Mouse (Mus musculus) kidney, embryonic 14.5 days (tissue): ENCODE results near the gene Ralgds. TPM values are rescaled to one million over a fixed set of nuclear protein-coding genes. Genes with fewer than 3 reads are reported as not detected.

Experiments
- ATAC-seq: fragments of 200-750 bp; cut with Nextera tagmentation; 2 replicates; pipeline ENCODE4 v1.8.0; 2017; ENCODE audit warnings: moderate number of reproducible peaks, mild to moderate bottlenecking, moderate TSS enrichment, moderate library complexity; ENCODE audit not compliant: low FRiP score, low TSS enrichment
- H3K27ac ChIP-seq: fragments of 300-500 bp; sonication (generic); 2 replicates; pipeline ENCODE4 v1.5.1; 2014; ENCODE audit warnings: low read depth, mild to moderate bottlenecking, low read length, moderate library complexity, mixed read lengths
- H3K27me3 ChIP-seq: fragments of 300-500 bp; sonication (generic); 2 replicates; pipeline ENCODE4 v1.6.1; 2014; ENCODE audit warnings: mild to moderate bottlenecking, low read length; ENCODE audit not compliant: control insufficient read depth, insufficient read depth
- H3K36me3 ChIP-seq: fragments of 300-500 bp; sonication (generic); 2 replicates; pipeline ENCODE4 v1.6.1; 2014; ENCODE audit warnings: low read length, mixed read lengths; ENCODE audit not compliant: control insufficient read depth, insufficient read depth
- H3K4me1 ChIP-seq: fragments of 300-500 bp; sonication (generic); 2 replicates; pipeline ENCODE4 v1.6.1; 2014; ENCODE audit warnings: low read length, mixed read lengths; ENCODE audit not compliant: control insufficient read depth, insufficient read depth
- H3K4me2 ChIP-seq: fragments of 300-500 bp; sonication (generic); replicated peaks from 2 replicates; pipeline ENCODE4 v1.6.1; 2014; ENCODE audit warnings: low read depth, mild to moderate bottlenecking, low read length
- H3K4me3 ChIP-seq: fragments of 300-500 bp; sonication (generic); 2 replicates; pipeline ENCODE4 v1.5.1; 2014; ENCODE audit warnings: mild to moderate bottlenecking, low read length
- H3K9ac ChIP-seq: fragments of 300-500 bp; sonication (generic); 2 replicates; pipeline ENCODE4 v1.6.1; 2014; ENCODE audit warnings: low read depth, mild to moderate bottlenecking, low read length, moderate library complexity
- H3K9me3 ChIP-seq: fragments of 300-500 bp; sonication (generic); 2 replicates; pipeline ENCODE4 v1.6.1; 2016; ENCODE audit warnings: low read length; ENCODE audit not compliant: control insufficient read depth
- WGBS: fragments of 180-500 bp; shearing (Covaris S2); extraction: QIAGEN DNeasy Blood & Tissue Kit; methylation state at CpG from one replicate; pipeline ENCODE4 v1.1.7; 2014; 5-methylcytosine and 5-hydroxymethylcytosine counted together
- polyA plus RNA-seq: library from polyadenylated mRNA; unstranded; fragments of >200 nt; fragmentation: Nextera tagmentation; extraction: Ambion mirVana; gene quantifications from 2 replicates; pipeline ENCODE4 v1.2.1, GENCODE M21; 2014

The Ralgds gene
- polyA plus RNA-seq, 1 experiment from 2014 or later = 26.6 TPM

DNA sequence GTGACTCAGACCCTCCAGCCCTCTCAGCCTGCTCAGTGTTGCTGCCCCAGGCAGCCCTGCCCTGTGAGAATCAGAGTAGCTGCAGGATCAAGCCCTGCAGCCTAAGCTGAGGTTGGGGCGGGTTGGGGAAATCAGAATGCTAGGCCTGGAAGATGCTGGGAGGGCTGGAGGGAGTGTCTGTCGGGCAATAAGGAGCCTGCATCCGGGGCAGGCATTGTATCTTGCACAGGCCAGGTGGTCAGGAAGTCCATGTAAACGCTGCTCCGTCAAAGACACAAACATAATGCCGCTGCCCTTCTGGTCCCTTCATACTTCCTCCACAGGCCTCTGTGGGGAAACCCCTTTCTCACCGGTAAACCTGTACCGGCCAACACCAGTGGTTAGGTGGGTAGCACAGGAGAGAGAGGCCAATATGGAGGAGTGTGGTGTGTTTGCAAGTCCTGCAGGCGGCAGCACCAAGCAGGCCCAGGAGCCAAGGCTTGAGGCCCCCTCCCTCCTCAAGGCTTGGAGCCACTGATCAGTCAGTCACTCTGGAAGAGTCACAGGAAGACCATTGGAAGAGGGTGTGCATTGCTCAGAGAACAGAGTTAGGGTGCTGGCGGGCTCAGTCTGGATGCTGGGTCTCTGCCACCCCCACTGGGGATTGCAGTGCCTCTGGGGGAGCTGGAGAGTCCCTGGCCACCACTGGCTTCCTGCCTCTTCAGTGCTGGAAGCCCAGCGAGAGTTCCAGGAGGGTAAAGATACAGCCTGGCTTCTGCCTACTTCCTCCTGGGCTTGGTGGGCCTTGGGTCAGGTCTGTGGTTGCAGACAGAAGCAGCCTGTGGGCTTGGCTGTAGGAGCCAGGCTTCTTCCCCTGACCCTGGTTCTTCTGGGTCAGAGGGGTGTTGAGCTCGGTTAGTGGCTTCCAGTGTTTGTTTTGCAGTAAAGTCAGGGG, 13.3 kb downstream of the Ralgds start:
- peaks cover 5% of the 10 kb centered on the region; the same call in 1 of the 2 replicates for H3K36me3 ChIP-seq
- H3K4me2 ChIP-seq = no peak overlapping the region
- ATAC-seq = no peak; the same call in 1 of the 2 replicates
- 38% methylated on average over 12 of the region's 12 CpGs for WGBS
- no peaks in the 10 kb centered on the region for H3K27me3 ChIP-seq
- no peak overlapping the region for H3K4me3 ChIP-seq
- H3K27ac ChIP-seq = peak overlapping the region; percentile 71
- H3K9ac ChIP-seq = no peak overlapping the region
- no peaks in the 10 kb centered on the region for H3K9me3 ChIP-seq
- peaks cover 47% of the 10 kb centered on the region for H3K4me1 ChIP-seq

DNA sequence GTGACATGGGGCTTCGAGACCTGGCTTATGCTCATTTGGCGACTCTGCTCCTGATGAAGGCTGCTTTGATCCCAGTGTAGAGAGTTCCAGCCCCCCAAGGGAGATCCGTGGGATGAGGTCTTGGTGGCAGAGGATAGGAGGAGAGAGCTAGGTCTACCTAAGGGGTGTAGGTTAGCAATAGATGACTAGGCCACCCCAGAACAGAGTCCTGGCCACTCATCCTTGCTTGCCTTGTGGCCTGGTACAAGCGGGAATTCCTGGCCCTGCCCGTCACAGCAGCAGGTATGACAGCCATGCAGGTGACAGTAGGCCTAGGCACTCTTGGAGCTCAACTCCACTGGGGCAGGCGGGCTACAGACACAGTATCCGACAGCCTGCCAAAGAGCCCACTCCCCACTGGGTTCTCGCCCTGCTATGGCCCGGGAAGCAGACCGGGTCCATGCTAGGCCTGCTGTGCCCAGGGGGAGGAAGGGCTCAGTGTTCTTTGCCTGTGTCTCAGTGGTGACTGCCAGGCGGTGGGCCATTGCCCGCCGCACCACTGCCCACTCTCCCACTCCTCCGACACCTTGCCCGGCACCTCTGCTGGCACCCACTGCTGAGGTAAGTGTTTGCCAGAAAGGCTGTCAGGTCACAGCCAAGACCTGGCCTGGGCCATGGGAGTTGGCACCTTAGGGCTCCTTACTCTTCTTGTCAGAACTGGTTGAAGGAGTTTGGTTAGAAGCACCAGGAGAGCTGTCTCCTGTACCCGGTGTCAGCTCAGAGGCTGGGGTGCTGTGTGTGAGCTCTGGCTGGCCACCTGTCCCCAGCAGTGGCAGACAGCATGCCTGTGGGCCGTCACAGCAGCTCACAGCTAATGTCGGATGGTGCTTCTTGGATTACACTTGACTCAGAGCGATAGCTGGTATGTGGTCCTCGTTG, 14.8 kb downstream of the Ralgds start:
- peaks cover 55% of the 10 kb centered on the region for H3K4me1 ChIP-seq
- no peaks in the 10 kb centered on the region for H3K9me3 ChIP-seq
- no peaks in the 10 kb centered on the region for H3K27me3 ChIP-seq
- no peak overlapping the region for H3K4me2 ChIP-seq
- H3K27ac ChIP-seq = no peak overlapping the region
- 78% methylated on average over 20 of the region's 20 CpGs for WGBS
- no peak overlapping the region for H3K4me3 ChIP-seq
- no peaks in the 10 kb centered on the region for H3K36me3 ChIP-seq
- no peak overlapping the region for H3K9ac ChIP-seq
- ATAC-seq = no peak

- H3K9ac ChIP-seq = no peak overlapping the region; the same call in 1 of the 2 replicates
- no peak overlapping the region for H3K27ac ChIP-seq
- no peak overlapping the region for H3K4me3 ChIP-seq
- no peaks in the 10 kb centered on the region for H3K9me3 ChIP-seq
- no peak for ATAC-seq
- 70% methylated on average over 7 of the region's 7 CpGs for WGBS
- peaks cover 60% of the 10 kb centered on the region for H3K4me1 ChIP-seq
- H3K27me3 ChIP-seq = no peaks in the 10 kb centered on the region
- H3K36me3 ChIP-seq = no peaks in the 10 kb centered on the region
- no peak overlapping the region for H3K4me2 ChIP-seq
These were observed 15.4 kb downstream of the Ralgds start for GRCm38 (mm10) chr2:28528354-28528730.

GRCm38 (mm10) chr2:28529856-28530255, 16.9 kb downstream of the Ralgds start:
- H3K27ac ChIP-seq = no peak overlapping the region

DNA sequence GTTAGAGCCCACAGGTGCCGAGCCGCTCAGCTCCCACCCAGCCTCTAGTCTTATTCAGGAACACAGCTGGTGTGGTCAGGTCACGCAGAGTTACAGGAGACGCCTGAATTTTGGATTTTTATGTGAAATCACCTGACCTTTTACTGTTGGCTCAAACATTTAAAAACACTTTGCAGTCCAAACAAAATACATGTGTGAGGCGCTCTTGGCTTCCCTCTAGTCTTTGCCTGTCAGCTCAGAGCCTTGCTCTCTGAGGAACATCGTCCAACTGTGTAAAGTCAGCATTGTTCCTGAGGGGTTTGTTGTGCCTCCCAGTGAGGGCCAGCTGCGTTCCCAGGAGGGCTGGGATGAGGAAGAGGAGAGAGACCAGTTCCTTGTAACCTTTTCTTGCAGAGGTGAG, 17.4 kb downstream of the Ralgds start:
- Histone ChIP-seq H3K27me3 (no peaks in the 10 kb centered on the region), H3K9me3 (no peaks in the 10 kb centered on the region), H3K4me2 (no peak overlapping the region), H3K4me3 (no peak overlapping the region), H3K9ac (no peak overlapping the region), H3K36me3 (no peaks in the 10 kb centered on the region), H3K27ac (peak overlapping the region; percentile 1; the same call in 1 of the 2 replicates), H3K4me1 (peaks cover 54% of the 10 kb centered on the region)
- WGBS = 54% methylated on average over 7 of the region's 7 CpGs
- no peak for ATAC-seq

More at GRCm38 (mm10) chr2:28529856-28530255, 16.9 kb downstream of the Ralgds start:
- no peak overlapping the region for H3K9ac ChIP-seq
- H3K36me3 ChIP-seq = no peaks in the 10 kb centered on the region
- H3K27me3 ChIP-seq = no peaks in the 10 kb centered on the region
- H3K9me3 ChIP-seq = no peaks in the 10 kb centered on the region
- no peak for ATAC-seq
- H3K4me2 ChIP-seq = no peak overlapping the region
- no peak overlapping the region for H3K4me3 ChIP-seq
- H3K4me1 ChIP-seq = peaks cover 55% of the 10 kb centered on the region
- 79% methylated on average over 4 of the region's 4 CpGs for WGBS

GRCm38 (mm10) chr2:28532938-28533771, 20.2 kb downstream of the Ralgds start:
- no peaks in the 10 kb centered on the region for H3K36me3 ChIP-seq
- no peaks in the 10 kb centered on the region for H3K9me3 ChIP-seq
- WGBS = 2% methylated on average over 49 of the region's 49 CpGs
- H3K27ac ChIP-seq = peak overlapping the region; percentile 62
- H3K4me3 ChIP-seq = peak overlapping the region; percentile 65
- H3K4me1 ChIP-seq = peaks cover 51% of the 10 kb centered on the region
- ATAC-seq = peak; percentile 90
- peak overlapping the region; percentile 84 for H3K4me2 ChIP-seq
- peak overlapping the region; percentile 74 for H3K9ac ChIP-seq
- no peaks in the 10 kb centered on the region for H3K27me3 ChIP-seq

DNA sequence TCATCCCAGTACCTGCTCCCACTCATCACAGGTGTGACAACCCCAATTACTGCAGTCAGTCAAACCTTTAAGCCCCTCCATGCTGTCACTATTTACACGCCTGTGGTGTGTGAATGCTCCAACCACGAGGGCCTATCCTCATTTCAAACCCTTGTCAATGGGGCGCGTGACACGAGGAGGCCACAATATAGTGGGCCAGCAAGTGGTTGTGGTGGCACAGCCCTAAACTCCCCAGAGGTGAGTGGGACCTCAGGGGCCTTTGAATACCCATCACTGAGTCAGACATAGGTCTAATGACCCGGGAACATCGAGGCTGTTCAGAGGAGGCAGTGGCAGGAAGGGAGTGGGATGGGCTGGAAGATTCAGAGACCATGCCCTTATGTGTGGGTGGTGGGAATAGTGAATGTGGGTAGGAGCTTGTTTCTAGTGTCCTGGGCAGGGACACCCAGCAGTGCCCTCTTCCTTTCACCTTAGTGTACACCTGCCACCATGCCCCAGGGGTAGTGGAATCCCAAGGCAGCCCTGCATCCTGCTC, 21.0 kb downstream of the Ralgds start:
- Histone ChIP-seq H3K9me3 (no peaks in the 10 kb centered on the region), H3K4me2 (peak overlapping the region; percentile 84), H3K27ac (peak overlapping the region; percentile 62), H3K27me3 (no peaks in the 10 kb centered on the region), H3K36me3 (no peaks in the 10 kb centered on the region), H3K4me3 (peak overlapping the region; percentile 65), H3K9ac (peak overlapping the region; percentile 74; the same call in 1 of the 2 replicates), H3K4me1 (peaks cover 56% of the 10 kb centered on the region)
- ATAC-seq = no peak
- 64% methylated on average over 7 of the region's 7 CpGs for whole genome bisulfite sequencing
